Mouse (Mus musculus) heart, embryonic 11.5 days (tissue): ENCODE measurements at regions not wholly inside any gene's neighbourhood (a gene's known extent, or its start where the extent isn't known, plus 50 kb on each side); places are given as distances from the start of the nearest gene placed in this dataset.

ENCODE experiments used
- ATAC-seq: fragments of 200-750 bp; cut with Nextera tagmentation; replicated peaks from 2 replicates; pipeline ENCODE4 v1.8.0; 2017; ENCODE audit warnings: moderate library complexity; ENCODE audit not compliant: insufficient number of reproducible peaks, low FRiP score, low TSS enrichment
- H3K27ac ChIP-seq: fragments of 300-500 bp; sonication (generic); 2 replicates; pipeline ENCODE4 v1.5.1; 2014; ENCODE audit warnings: mild to moderate bottlenecking, low read depth, low read length
- H3K27me3 ChIP-seq: fragments of 300-500 bp; sonication (generic); 2 replicates; pipeline ENCODE4 v1.6.1; 2014; ENCODE audit warnings: mild to moderate bottlenecking, low read length, mixed read lengths; ENCODE audit not compliant: control insufficient read depth, insufficient read depth
- H3K36me3 ChIP-seq: fragments of 300-500 bp; sonication (generic); 2 replicates; pipeline ENCODE4 v1.6.1; 2014; ENCODE audit warnings: mild to moderate bottlenecking, low read length, moderate library complexity, mixed read lengths; ENCODE audit not compliant: control insufficient read depth, insufficient read depth
- H3K4me1 ChIP-seq: fragments of 300-500 bp; sonication (generic); 2 replicates; pipeline ENCODE4 v1.6.1; 2014; ENCODE audit warnings: low read length; ENCODE audit not compliant: control insufficient read depth, insufficient read depth
- H3K4me2 ChIP-seq: fragments of 300-500 bp; sonication (generic); 2 replicates; pipeline ENCODE4 v1.6.1; 2014; ENCODE audit warnings: mild to moderate bottlenecking, moderate library complexity
- H3K4me3 ChIP-seq: fragments of 300-500 bp; sonication (generic); 2 replicates; pipeline ENCODE4 v1.5.1; 2014; ENCODE audit warnings: low read depth, low read length
- H3K9ac ChIP-seq: fragments of 300-500 bp; sonication (generic); 2 replicates; pipeline ENCODE4 v1.6.1; 2014; ENCODE audit warnings: mild to moderate bottlenecking, low read depth, low read length, moderate library complexity
- H3K9me3 ChIP-seq: fragments of 300-500 bp; sonication (generic); replicated peaks from 2 replicates; pipeline ENCODE4 v1.6.1; 2016; ENCODE audit warnings: low read length; ENCODE audit not compliant: control insufficient read depth
- WGBS: fragments of 180-500 bp; shearing (Covaris S2); extraction: QIAGEN DNeasy Blood & Tissue Kit; methylation state at CpG from one replicate; pipeline ENCODE4 v1.1.7; 2014; ENCODE audit not compliant: insufficient replicate concordance; 5-methylcytosine and 5-hydroxymethylcytosine counted together

GRCm38 (mm10) chr8:86406196-86406595 lies 174.3 kb downstream of the Abcc12 start:
- Histone ChIP-seq H3K27ac (no peak overlapping the region), H3K9ac (no peak overlapping the region), H3K36me3 (no peaks in the 10 kb centered on the region), H3K4me2 (no peak overlapping the region), H3K4me3 (no peak overlapping the region), H3K9me3 (no peaks in the 10 kb centered on the region), H3K27me3 (no peaks in the 10 kb centered on the region), H3K4me1 (no peaks in the 10 kb centered on the region)
- WGBS = 56% methylated on average over 3 of the region's 3 CpGs
- ATAC-seq = no peak

- Histone ChIP-seq H3K27me3 (no peaks in the 10 kb centered on the region), H3K4me1 (no peaks in the 10 kb centered on the region), H3K4me3 (no peak overlapping the region), H3K36me3 (no peaks in the 10 kb centered on the region), H3K9me3 (no peaks in the 10 kb centered on the region), H3K4me2 (no peak overlapping the region), H3K9ac (no peak overlapping the region), H3K27ac (no peak overlapping the region)
- 69% methylated on average over 4 of the region's 4 CpGs for WGBS
- no peak for ATAC-seq
These were observed 177.1 kb downstream of the Abcc12 start for GRCm38 (mm10) chr8:86403434-86403833.

GRCm38 (mm10) chr8:86401946-86402345 lies 178.5 kb downstream of the Abcc12 start:
- Histone ChIP-seq H3K4me1 (no peaks in the 10 kb centered on the region), H3K9me3 (no peaks in the 10 kb centered on the region), H3K36me3 (no peaks in the 10 kb centered on the region), H3K4me3 (no peak overlapping the region), H3K27me3 (no peaks in the 10 kb centered on the region), H3K27ac (no peak overlapping the region), H3K4me2 (no peak overlapping the region), H3K9ac (no peak overlapping the region)
- 84% methylated on average over 2 of the region's 2 CpGs for WGBS
- ATAC-seq = no peak

- no peak overlapping the region for H3K9ac ChIP-seq
- ATAC-seq = no peak
These were observed 185.4 kb downstream of the Abcc12 start for GRCm38 (mm10) chr8:86395121-86395520.

DNA sequence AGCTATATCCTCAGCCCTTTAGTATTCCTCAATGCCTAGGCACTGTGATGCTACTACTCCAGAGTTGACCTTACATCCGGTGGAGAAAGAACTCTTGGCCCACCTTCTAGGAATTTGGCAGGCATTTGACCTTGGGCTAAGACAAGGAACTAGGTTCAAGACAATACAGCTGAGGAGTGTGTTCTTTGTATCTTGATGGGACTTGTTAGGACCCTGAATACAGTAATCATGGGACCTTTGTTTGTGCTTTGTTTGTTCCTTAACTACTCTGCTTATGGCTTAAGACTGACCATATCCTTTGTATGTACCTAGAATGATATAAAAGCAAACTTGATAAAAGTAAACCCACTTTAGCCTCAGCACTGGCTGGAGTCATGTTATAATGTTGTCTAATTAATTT lies 186.7 kb downstream of the Abcc12 start:
- Histone ChIP-seq H3K9me3 (no peaks in the 10 kb centered on the region), H3K4me2 (no peak overlapping the region), H3K4me3 (no peak overlapping the region), H3K4me1 (no peaks in the 10 kb centered on the region), H3K36me3 (no peaks in the 10 kb centered on the region), H3K27ac (no peak overlapping the region), H3K9ac (no peak overlapping the region), H3K27me3 (no peaks in the 10 kb centered on the region)
- 78% methylated on average over 1 of the region's 1 CpGs for WGBS
- ATAC-seq = no peak

More at GRCm38 (mm10) chr8:86395121-86395520, 185.4 kb downstream of the Abcc12 start:
- H3K9me3 ChIP-seq = no peaks in the 10 kb centered on the region
- H3K27ac ChIP-seq = no peak overlapping the region
- H3K27me3 ChIP-seq = no peaks in the 10 kb centered on the region
- WGBS = 81% methylated on average over 3 of the region's 3 CpGs
- no peak overlapping the region for H3K4me2 ChIP-seq
- no peak overlapping the region for H3K4me3 ChIP-seq
- H3K36me3 ChIP-seq = no peaks in the 10 kb centered on the region
- no peaks in the 10 kb centered on the region for H3K4me1 ChIP-seq

GRCm38 (mm10) chr8:86393374-86393773 lies 187.1 kb downstream of the Abcc12 start:
- Histone ChIP-seq H3K9me3 (no peaks in the 10 kb centered on the region), H3K4me1 (no peaks in the 10 kb centered on the region), H3K36me3 (no peaks in the 10 kb centered on the region), H3K4me3 (no peak overlapping the region), H3K27ac (no peak overlapping the region), H3K27me3 (no peaks in the 10 kb centered on the region), H3K4me2 (no peak overlapping the region), H3K9ac (no peak overlapping the region)
- ATAC-seq = no peak
- 65% methylated on average over 2 of the region's 2 CpGs for WGBS

DNA sequence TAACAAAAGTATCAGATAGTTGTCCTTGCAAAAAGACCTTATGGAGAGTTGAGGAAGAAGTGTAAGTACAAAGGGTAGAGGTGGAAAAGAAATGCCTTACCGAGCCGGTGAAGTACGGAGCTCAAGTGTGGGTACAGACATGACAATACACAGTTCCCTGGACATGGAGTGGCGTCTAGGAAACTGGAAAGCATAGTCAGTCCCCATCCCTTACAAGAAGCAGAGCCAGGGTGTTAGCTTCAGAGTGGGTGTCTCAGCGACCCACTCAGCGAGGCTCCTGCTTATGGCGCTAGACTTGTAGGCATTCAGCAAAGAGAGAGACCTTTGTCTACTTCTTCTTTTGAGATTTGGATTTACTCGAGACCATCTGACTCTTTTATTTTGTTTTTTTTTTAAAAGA lies 189.8 kb downstream of the Abcc12 start:
- ATAC-seq = no peak
- Histone ChIP-seq H3K27ac (no peak overlapping the region), H3K4me2 (no peak overlapping the region), H3K27me3 (no peaks in the 10 kb centered on the region), H3K9ac (no peak overlapping the region), H3K9me3 (no peaks in the 10 kb centered on the region), H3K4me3 (no peak overlapping the region), H3K36me3 (no peaks in the 10 kb centered on the region), H3K4me1 (no peaks in the 10 kb centered on the region)
- 81% methylated on average over 8 of the region's 8 CpGs for WGBS

- Histone ChIP-seq H3K4me2 (no peak overlapping the region), H3K27me3 (no peaks in the 10 kb centered on the region), H3K9me3 (no peaks in the 10 kb centered on the region), H3K4me3 (no peak overlapping the region), H3K27ac (no peak overlapping the region), H3K36me3 (no peaks in the 10 kb centered on the region), H3K9ac (no peak overlapping the region), H3K4me1 (no peaks in the 10 kb centered on the region)
- ATAC-seq = 0 out of 2 replicates have a peak, but pooled peaks have one; percentile 31
- WGBS = 45% methylated on average over 3 of the region's 3 CpGs
These were observed 190.5 kb downstream of the Abcc12 start for GRCm38 (mm10) chr8:86389690-86390671.

DNA sequence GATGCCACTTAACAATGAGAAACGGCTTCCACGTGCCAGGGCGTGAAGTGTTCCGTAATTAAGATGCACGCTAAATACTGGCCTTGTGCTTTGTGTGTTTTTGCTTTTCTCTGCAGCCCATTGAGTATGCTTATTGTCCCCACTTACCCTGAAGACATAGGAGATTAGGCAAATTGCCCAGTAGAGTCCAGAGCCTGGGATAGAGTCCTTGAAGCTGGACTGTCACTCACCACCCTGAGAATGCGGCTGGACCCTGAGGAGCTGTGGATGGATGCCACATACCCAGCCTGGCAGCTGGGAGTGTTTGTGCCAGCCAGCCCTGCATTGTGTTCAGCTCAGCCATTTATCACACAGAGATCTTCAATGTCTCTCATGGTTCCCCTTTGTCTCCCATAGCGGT lies 195.2 kb downstream of the Abcc12 start:
- Histone ChIP-seq H3K9me3 (no peaks in the 10 kb centered on the region), H3K4me2 (no peak overlapping the region), H3K36me3 (no peaks in the 10 kb centered on the region), H3K4me1 (no peaks in the 10 kb centered on the region), H3K4me3 (no peak overlapping the region), H3K9ac (no peak overlapping the region), H3K27ac (no peak overlapping the region), H3K27me3 (no peaks in the 10 kb centered on the region)
- no peak for ATAC-seq
- WGBS = 84% methylated on average over 7 of the region's 7 CpGs
